Mouse (Mus musculus): ENCODE results near the gene Caly. TPM values are rescaled to one million over a fixed set of nuclear protein-coding genes. Genes with fewer than 3 reads are reported as not detected.

Caly gene
- polyA plus RNA-seq (2012; rRNA removed) = 1.0 and 1.4 TPM in 2 replicates

- no peaks in the 10 kb centered on the region for H3K36me3 ChIP-seq (ENCODE audit: control insufficient read depth, insufficient read depth, low read length)
- WGBS = 7% methylated on average over 18 of the region's 18 CpGs
- no peak within 1 kb of the TSS for H3K4me3 ChIP-seq (ENCODE audit: low read depth, low read length)
- H3K27me3 ChIP-seq (ENCODE audit: control insufficient read depth, insufficient read depth, low read length) = peaks cover 20% of the 10 kb centered on the region; the same call in 1 of the 2 replicates
- H3K27ac ChIP-seq (ENCODE audit: insufficient read depth, low read depth, low read length) = no peak within 1 kb of the TSS
- TF ChIP-seq POLR2A (IDR thresholded peaks at IDR 0.05; ENCODE audit: low read depth, low read length) (no peak), CTCF (IDR thresholded peaks at IDR 0.05; ENCODE audit: extremely low read depth, insufficient read length, insufficient replicate concordance, low read depth, low read length) (no peak)
- peaks cover 4% of the 10 kb centered on the region for H3K4me1 ChIP-seq (ENCODE audit: control insufficient read depth, insufficient read depth, insufficient read length, low read length)
Measured at GRCm38 (mm10) chr7:140082242-140082678, at the start of gene Caly. Gene Caly, minus strand, starts transcription at chr7:140082548.

GRCm38 (mm10) chr7:140127911-140128310, 45.6 kb upstream of the Caly start:
- TF ChIP-seq CTCF (IDR thresholded peaks at IDR 0.05; ENCODE audit: extremely low read depth, insufficient read length, insufficient replicate concordance, low read depth, low read length) (no peak), POLR2A (IDR thresholded peaks at IDR 0.05; ENCODE audit: low read depth, low read length) (no peak)
- Histone ChIP-seq H3K4me1 (ENCODE audit: control insufficient read depth, insufficient read depth, insufficient read length, low read length) (peaks cover 9% of the 10 kb centered on the region; the same call in 1 of the 2 replicates), H3K4me3 (ENCODE audit: low read depth, low read length) (no peak overlapping the region), H3K27me3 (ENCODE audit: control insufficient read depth, insufficient read depth, low read length) (no peaks in the 10 kb centered on the region), H3K36me3 (ENCODE audit: control insufficient read depth, insufficient read depth, low read length) (peaks cover 5% of the 10 kb centered on the region; the same call in 1 of the 2 replicates), H3K27ac (ENCODE audit: insufficient read depth, low read depth, low read length) (no peak overlapping the region)
- WGBS = 83% methylated on average over 2 of the region's 2 CpGs

- no peaks in the 10 kb centered on the region for H3K27me3 ChIP-seq (ENCODE audit: control insufficient read depth, insufficient read depth, low read length)
- H3K27ac ChIP-seq (ENCODE audit: insufficient read depth, low read depth, low read length) = peak overlapping the region; percentile 30; the same call in 1 of the 2 replicates
- H3K4me3 ChIP-seq (ENCODE audit: low read depth, low read length) = peak overlapping the region; percentile 30
- no peak for TF ChIP-seq POLR2A (IDR thresholded peaks at IDR 0.05; ENCODE audit: low read depth, low read length)
- TF ChIP-seq CTCF (IDR thresholded peaks at IDR 0.05; ENCODE audit: extremely low read depth, insufficient read length, insufficient replicate concordance, low read depth, low read length) = no peak
- H3K36me3 ChIP-seq (ENCODE audit: control insufficient read depth, insufficient read depth, low read length) = peaks cover 5% of the 10 kb centered on the region; the same call in 1 of the 2 replicates
- WGBS = 41% methylated on average over 3 of the region's 3 CpGs
- peaks cover 9% of the 10 kb centered on the region; the same call in 1 of the 2 replicates for H3K4me1 ChIP-seq (ENCODE audit: control insufficient read depth, insufficient read depth, insufficient read length, low read length)
Measured at GRCm38 (mm10) chr7:140126934-140127333, 44.6 kb upstream of the Caly start.

- no peak for TF ChIP-seq CTCF (IDR thresholded peaks at IDR 0.05; ENCODE audit: extremely low read depth, insufficient read length, insufficient replicate concordance, low read depth, low read length)
- TF ChIP-seq POLR2A (IDR thresholded peaks at IDR 0.05; ENCODE audit: low read depth, low read length) = no peak
- peaks cover 5% of the 10 kb centered on the region; the same call in 1 of the 2 replicates for H3K36me3 ChIP-seq (ENCODE audit: control insufficient read depth, insufficient read depth, low read length)
- H3K4me3 ChIP-seq (ENCODE audit: low read depth, low read length) = peak overlapping the region; percentile 82
- no peak overlapping the region for H3K27ac ChIP-seq (ENCODE audit: insufficient read depth, low read depth, low read length)
- WGBS = 2% methylated on average over 5 of the region's 5 CpGs
- H3K4me1 ChIP-seq (ENCODE audit: control insufficient read depth, insufficient read depth, insufficient read length, low read length) = peaks cover 9% of the 10 kb centered on the region; the same call in 1 of the 2 replicates
- H3K27me3 ChIP-seq (ENCODE audit: control insufficient read depth, insufficient read depth, low read length) = no peaks in the 10 kb centered on the region
Measured at GRCm38 (mm10) chr7:140126022-140126350, 43.6 kb upstream of the Caly start.

- H3K27ac ChIP-seq (ENCODE audit: insufficient read depth, low read depth, low read length) = peak overlapping the region; percentile 31; the same call in 1 of the 2 replicates
Measured at GRCm38 (mm10) chr7:140125278-140126021, 43.1 kb upstream of the Caly start.

GRCm38 (mm10) chr7:140124382-140124781, 42.0 kb upstream of the Caly start:
- H3K36me3 ChIP-seq (ENCODE audit: control insufficient read depth, insufficient read depth, low read length) = 0 out of 2 replicates have a peak, but pooled peaks cover 1% of the 10 kb centered on the region
- peaks cover 11% of the 10 kb centered on the region; the same call in 1 of the 2 replicates for H3K4me1 ChIP-seq (ENCODE audit: control insufficient read depth, insufficient read depth, insufficient read length, low read length)
- H3K27ac ChIP-seq (ENCODE audit: insufficient read depth, low read depth, low read length) = no peak overlapping the region
- no peak overlapping the region for H3K4me3 ChIP-seq (ENCODE audit: low read depth, low read length)
- H3K27me3 ChIP-seq (ENCODE audit: control insufficient read depth, insufficient read depth, low read length) = no peaks in the 10 kb centered on the region
- WGBS = 95% methylated on average over 1 of the region's 1 CpGs
- TF ChIP-seq CTCF (IDR thresholded peaks at IDR 0.05; ENCODE audit: extremely low read depth, insufficient read length, insufficient replicate concordance, low read depth, low read length) (no peak), POLR2A (IDR thresholded peaks at IDR 0.05; ENCODE audit: low read depth, low read length) (no peak)

More at GRCm38 (mm10) chr7:140125278-140126021, 43.1 kb upstream of the Caly start:
- Histone ChIP-seq H3K27me3 (ENCODE audit: control insufficient read depth, insufficient read depth, low read length) (no peaks in the 10 kb centered on the region), H3K4me3 (ENCODE audit: low read depth, low read length) (peak overlapping the region; percentile 82), H3K36me3 (ENCODE audit: control insufficient read depth, insufficient read depth, low read length) (peaks cover 4% of the 10 kb centered on the region; the same call in 1 of the 2 replicates), H3K4me1 (ENCODE audit: control insufficient read depth, insufficient read depth, insufficient read length, low read length) (peaks cover 9% of the 10 kb centered on the region; the same call in 1 of the 2 replicates)
- 1% methylated on average over 40 of the region's 40 CpGs for WGBS
- TF ChIP-seq CTCF (IDR thresholded peaks at IDR 0.05; ENCODE audit: extremely low read depth, insufficient read length, insufficient replicate concordance, low read depth, low read length) (no peak), POLR2A (IDR thresholded peaks at IDR 0.05; ENCODE audit: low read depth, low read length) (peak; percentile 38; the same call in 1 of the 2 replicates)

GRCm38 (mm10) chr7:140122765-140123164, 40.4 kb upstream of the Caly start:
- H3K4me1 ChIP-seq (ENCODE audit: control insufficient read depth, insufficient read depth, insufficient read length, low read length) = peaks cover 11% of the 10 kb centered on the region; the same call in 1 of the 2 replicates
- no peaks in the 10 kb centered on the region for H3K27me3 ChIP-seq (ENCODE audit: control insufficient read depth, insufficient read depth, low read length)
- no peaks in the 10 kb centered on the region for H3K36me3 ChIP-seq (ENCODE audit: control insufficient read depth, insufficient read depth, low read length)
- TF ChIP-seq CTCF (IDR thresholded peaks at IDR 0.05; ENCODE audit: extremely low read depth, insufficient read length, insufficient replicate concordance, low read depth, low read length) = no peak
- peak; percentile 41; the same call in 1 of the 2 replicates for TF ChIP-seq POLR2A (IDR thresholded peaks at IDR 0.05; ENCODE audit: low read depth, low read length)
- WGBS = 15% methylated on average over 4 of the region's 4 CpGs
- peak overlapping the region; percentile 98 for H3K27ac ChIP-seq (ENCODE audit: insufficient read depth, low read depth, low read length)
- H3K4me3 ChIP-seq (ENCODE audit: low read depth, low read length) = no peak overlapping the region; the same call in 1 of the 2 replicates
